Mouse (Mus musculus) liver, adult 2 months (tissue): Measurements from ENCODE around the gene Bcl11b.

Experiments used
- CTCF ChIP-seq: fragments of 200-500 bp; IDR thresholded peaks from 2 replicates; pipeline ENCODE4 v1.5.1; 2011; ENCODE audit warnings: low read depth, low read length, control low read depth
- POLR2A ChIP-seq: fragments of 200-500 bp; IDR thresholded peaks from 2 replicates; pipeline ENCODE4 v1.6.1; 2011; ENCODE audit warnings: low read length, control low read depth; ENCODE audit not compliant: insufficient read depth; ENCODE audit errors: extremely low read depth

- TF ChIP-seq CTCF (no peak), POLR2A (no peak)
Observed at GRCm38 (mm10) chr12:107975479-107975896, 27.9 kb downstream of the Bcl11b start.
